Comparison of ENCODE assay signal across 8 mouse cellular contexts in genomic region chr3:95434136-95434982, GRCm38 (mm10). TPM values are rescaled to one million over a fixed set of nuclear protein-coding genes. Genes with fewer than 3 reads are reported as not detected.
DNase-seq lines count a peak whose midpoint lies in the region; ATAC-seq and TF ChIP-seq lines count a peak whose summit lies in the region.

Gene Arnt, plus strand, starts transcription at chr3:95434388.

- H3K27me3 ChIP-seq in E14TG2a.4 (ENCODE audit: insufficient read depth, low read length) = no peaks in the 10 kb centered on the region
- no peaks in the 10 kb centered on the region for H3K27me3 ChIP-seq in forebrain, embryonic 12.5 days
- H3K27me3 ChIP-seq in heart, postnatal 0 days (ENCODE audit: control insufficient read depth, insufficient read depth, low read length) = no peaks in the 10 kb centered on the region
- no peaks in the 10 kb centered on the region; the same call in 1 of the 2 replicates for H3K27me3 ChIP-seq in liver, embryonic 16.5 days (ENCODE audit: control insufficient read depth, insufficient read depth, low read depth, low read length)
- H3K27me3 ChIP-seq in neural tube, embryonic 13.5 days = no peaks in the 10 kb centered on the region
- no peaks in the 10 kb centered on the region for H3K27me3 ChIP-seq in testis, adult 2 months (ENCODE audit: control insufficient read depth, insufficient read depth, low read length)

- peak; percentile 100 for ATAC-seq in forebrain, embryonic 12.5 days (ENCODE audit: low FRiP score)
- peak; percentile 100 for ATAC-seq in heart, postnatal 0 days (ENCODE audit: insufficient read depth, low read depth)
- peak; percentile 99 for ATAC-seq in liver, embryonic 16.5 days (ENCODE audit: low read depth)
- peak; percentile 99 for ATAC-seq in neural tube, embryonic 13.5 days (ENCODE audit: low read depth)

- H3K36me3 ChIP-seq in E14TG2a.4 (ENCODE audit: insufficient read depth, low read length) = peaks cover 20% of the 10 kb centered on the region
- peaks cover 12% of the 10 kb centered on the region for H3K36me3 ChIP-seq in forebrain, embryonic 12.5 days (replicated peaks)
- peaks cover 9% of the 10 kb centered on the region for H3K36me3 ChIP-seq in heart, postnatal 0 days (replicated peaks; ENCODE audit: control insufficient read depth, insufficient read depth, low read length)
- peaks cover 6% of the 10 kb centered on the region for H3K36me3 ChIP-seq in liver, embryonic 16.5 days (ENCODE audit: control insufficient read depth, insufficient read depth)
- H3K36me3 ChIP-seq in neural tube, embryonic 13.5 days = peaks cover 18% of the 10 kb centered on the region
- no peaks in the 10 kb centered on the region; the same call in 1 of the 2 replicates for H3K36me3 ChIP-seq in testis, adult 2 months (ENCODE audit: control insufficient read depth, insufficient read depth, low read length)

- TF ChIP-seq POLR2A in testis, adult 2 months (IDR thresholded peaks at IDR 0.05; ENCODE audit: control insufficient read depth, low read depth, low read length) = peak; percentile 76; the same call in 1 of the 2 replicates

- TF ChIP-seq EP300 in heart, postnatal 0 days (IDR thresholded peaks at IDR 0.05; ENCODE audit: low read depth) = no peak; the same call in 1 of the 2 replicates

- peak within 1 kb of the TSS; percentile 86 for H3K9ac ChIP-seq in forebrain, embryonic 12.5 days
- peak within 1 kb of the TSS; percentile 74 for H3K9ac ChIP-seq in heart, postnatal 0 days (replicated peaks; ENCODE audit: low read depth, low read length)
- H3K9ac ChIP-seq in liver, embryonic 16.5 days (ENCODE audit: low read depth, low read length) = peak within 1 kb of the TSS; percentile 93
- H3K9ac ChIP-seq in neural tube, embryonic 13.5 days = peak within 1 kb of the TSS; percentile 86

- peak within 1 kb of the TSS; percentile 76 for H3K27ac ChIP-seq in forebrain, embryonic 12.5 days
- peak within 1 kb of the TSS; percentile 88 for H3K27ac ChIP-seq in heart, postnatal 0 days (ENCODE audit: low read depth)
- H3K27ac ChIP-seq in liver, embryonic 16.5 days (ENCODE audit: low read length) = peak within 1 kb of the TSS; percentile 94
- H3K27ac ChIP-seq in neural tube, embryonic 13.5 days (replicated peaks) = peak within 1 kb of the TSS; percentile 87
- H3K27ac ChIP-seq in testis, adult 2 months (ENCODE audit: control insufficient read depth, insufficient read depth, low read depth, low read length) = peak within 1 kb of the TSS; percentile 64

- peak; percentile 98 for DNase-seq in c-Kit-positive CD71-positive TER-119-positive erythroid progenitor cells, embryonic 14.5 days (ENCODE audit: low spot score)
- peak; percentile 97 for DNase-seq in heart, postnatal 0 days (ENCODE audit: low spot score)
- peak; percentile 90 to 95 for DNase-seq in kidney, postnatal 4 days

- peak within 1 kb of the TSS; percentile 59 for H3K4me2 ChIP-seq in forebrain, embryonic 12.5 days
- peak within 1 kb of the TSS; percentile 85 for H3K4me2 ChIP-seq in heart, postnatal 0 days (ENCODE audit: low read depth, low read length)
- H3K4me2 ChIP-seq in liver, embryonic 16.5 days (ENCODE audit: low read depth, low read length) = peak within 1 kb of the TSS; percentile 70
- H3K4me2 ChIP-seq in neural tube, embryonic 13.5 days = peak within 1 kb of the TSS; percentile 82

- under 1% methylated on average over 47 of the region's 47 CpGs for WGBS in forebrain, embryonic 12.5 days
- WGBS in heart, postnatal 0 days = 1% methylated on average over 46 of the region's 47 CpGs
- under 1% methylated on average over 47 of the region's 47 CpGs for WGBS in liver, embryonic 16.5 days (ENCODE audit: insufficient replicate concordance)
- 1% methylated on average over 47 of the region's 47 CpGs for WGBS in neural tube, embryonic 13.5 days

- peaks cover 48% of the 10 kb centered on the region for H3K4me1 ChIP-seq in E14TG2a.4 (replicated peaks; ENCODE audit: low read depth, low read length)
- peaks cover 9% of the 10 kb centered on the region for H3K4me1 ChIP-seq in forebrain, embryonic 12.5 days
- H3K4me1 ChIP-seq in heart, postnatal 0 days (ENCODE audit: control insufficient read depth, insufficient read depth) = peaks cover 11% of the 10 kb centered on the region; the same call in 1 of the 2 replicates
- H3K4me1 ChIP-seq in liver, embryonic 16.5 days (ENCODE audit: control insufficient read depth, low read depth, low read length) = peaks cover 6% of the 10 kb centered on the region
- peaks cover 21% of the 10 kb centered on the region for H3K4me1 ChIP-seq in neural tube, embryonic 13.5 days (replicated peaks)
- peaks cover 3% of the 10 kb centered on the region for H3K4me1 ChIP-seq in testis, adult 2 months (ENCODE audit: control insufficient read depth, insufficient read depth, low read length)

- no peak for TF ChIP-seq CTCF in E14TG2a.4 (conservative IDR thresholded peaks at IDR 0.05; ENCODE audit: low read length)
- TF ChIP-seq CTCF in heart, postnatal 0 days (IDR thresholded peaks at IDR 0.05; ENCODE audit: low read depth) = no peak
- TF ChIP-seq CTCF in testis, adult 2 months (IDR thresholded peaks at IDR 0.05; ENCODE audit: control insufficient read depth, insufficient read depth, insufficient replicate concordance, low read depth, low read length) = no peak

- H3K9me3 ChIP-seq in E14TG2a.4 (ENCODE audit: low read length) = no peaks in the 10 kb centered on the region
- no peaks in the 10 kb centered on the region for H3K9me3 ChIP-seq in forebrain, embryonic 12.5 days
- no peaks in the 10 kb centered on the region for H3K9me3 ChIP-seq in heart, postnatal 0 days (replicated peaks; ENCODE audit: control insufficient read depth, low read length)
- no peaks in the 10 kb centered on the region for H3K9me3 ChIP-seq in liver, embryonic 16.5 days (replicated peaks; ENCODE audit: control insufficient read depth, low read length)
- H3K9me3 ChIP-seq in neural tube, embryonic 13.5 days = no peaks in the 10 kb centered on the region

- peak within 1 kb of the TSS; percentile 96 for H3K4me3 ChIP-seq in E14TG2a.4 (replicated peaks; ENCODE audit: low read length)
- H3K4me3 ChIP-seq in forebrain, embryonic 12.5 days (replicated peaks) = peak within 1 kb of the TSS; percentile 87
- peak within 1 kb of the TSS; percentile 86 for H3K4me3 ChIP-seq in heart, postnatal 0 days (ENCODE audit: low read depth, low read length)
- H3K4me3 ChIP-seq in liver, embryonic 16.5 days (ENCODE audit: low read depth, low read length) = peak within 1 kb of the TSS; percentile 83
- H3K4me3 ChIP-seq in neural tube, embryonic 13.5 days = peak within 1 kb of the TSS; percentile 88
- H3K4me3 ChIP-seq in testis, adult 2 months (ENCODE audit: control insufficient read depth, low read depth, low read length) = peak within 1 kb of the TSS; percentile 96

RNA-seq across cellular contexts. Expression of gene Arnt, which starts in this region (rescaled TPM):
- polyA plus RNA-seq in forebrain, embryonic 12.5 days (2016; fragmentation: Nextera tagmentation; extraction: Ambion mirVana) = 31.2 and 32.6 TPM in 2 replicates
- 20.6 and 22.4 TPM in 2 replicates for total RNA-seq in heart, postnatal 0 days (2014; rRNA removed; ENCODE audit: low replicate concordance)
- polyA plus RNA-seq in heart, postnatal 0 days (2015; fragmentation: Nextera tagmentation; extraction: Ambion mirVana) = 20.1 and 23.0 TPM in 2 replicates
- polyA plus RNA-seq in liver, embryonic 16.5 days (2015; fragmentation: Nextera tagmentation; extraction: Ambion mirVana) = 16.7 and 16.9 TPM in 2 replicates
- 19.2 and 22.7 TPM in 2 replicates for polyA plus RNA-seq in neural tube, embryonic 13.5 days (2015; fragmentation: Nextera tagmentation; extraction: Ambion mirVana)
- 13.6 TPM in 2 replicates for polyA plus RNA-seq in testis, adult 2 months (2012; rRNA removed)

Comparison
In these comparisons a context has a peak if more than half of its experiments do, and no peak if none do; other contexts are left out.
1. Peak in every context shown above with its lines: DNase-seq, ATAC-seq, H3K4me3 ChIP-seq and H3K27ac ChIP-seq.